Mouse (Mus musculus) embryonic facial prominence, embryonic 12.5 days (tissue): Measurements from ENCODE around the gene Rnf44. TPM values are rescaled to one million over a fixed set of nuclear protein-coding genes. Genes with fewer than 3 reads are reported as not detected.

ENCODE experiments used
- ATAC-seq: fragments of 200-750 bp; cut with Nextera tagmentation; 2 replicates; pipeline ENCODE4 v1.8.0; 2017; ENCODE audit not compliant: insufficient number of reproducible peaks, insufficient read depth, low FRiP score, low TSS enrichment
- H3K27ac ChIP-seq: fragments of 300-500 bp; sonication (generic); 2 replicates; pipeline ENCODE4 v1.5.1; 2016; ENCODE audit warnings: mild to moderate bottlenecking
- H3K27me3 ChIP-seq: fragments of 300-500 bp; sonication (generic); 2 replicates; pipeline ENCODE4 v1.6.1; 2016; ENCODE audit warnings: mild to moderate bottlenecking, moderate library complexity
- H3K36me3 ChIP-seq: fragments of 300-500 bp; sonication (generic); 2 replicates; pipeline ENCODE4 v1.6.1; 2016; ENCODE audit warnings: mild to moderate bottlenecking
- H3K4me1 ChIP-seq: fragments of 300-500 bp; sonication (generic); 2 replicates; pipeline ENCODE4 v1.6.1; 2016
- H3K4me2 ChIP-seq: fragments of 300-500 bp; sonication (generic); replicated peaks from 2 replicates; pipeline ENCODE4 v1.6.1; 2016; ENCODE audit warnings: mild to moderate bottlenecking, moderate library complexity
- H3K4me3 ChIP-seq: fragments of 300-500 bp; sonication (generic); 2 replicates; pipeline ENCODE4 v1.5.1; 2016; ENCODE audit warnings: mild to moderate bottlenecking
- H3K9ac ChIP-seq: fragments of 300-500 bp; sonication (generic); 2 replicates; pipeline ENCODE4 v1.6.1; 2016; ENCODE audit warnings: mild to moderate bottlenecking, moderate library complexity
- H3K9me3 ChIP-seq: fragments of 300-500 bp; sonication (generic); 2 replicates; pipeline ENCODE4 v1.6.1; 2016; ENCODE audit warnings: mild to moderate bottlenecking, moderate library complexity
- WGBS: fragments of 180-500 bp; shearing (Covaris S2); methylation state at CpG from one replicate; pipeline ENCODE4 v1.1.7; 2016; 5-methylcytosine and 5-hydroxymethylcytosine counted together
- polyA plus RNA-seq: library from polyadenylated mRNA; unstranded; fragments of >200 nt; fragmentation: Nextera tagmentation; extraction: Ambion mirVana; gene quantifications from 2 replicates; pipeline ENCODE4 v1.2.1, GENCODE M21; 2016

Gene Rnf44
- polyA plus RNA-seq, 1 experiment from 2014 or later: 65.3 TPM

DNA sequence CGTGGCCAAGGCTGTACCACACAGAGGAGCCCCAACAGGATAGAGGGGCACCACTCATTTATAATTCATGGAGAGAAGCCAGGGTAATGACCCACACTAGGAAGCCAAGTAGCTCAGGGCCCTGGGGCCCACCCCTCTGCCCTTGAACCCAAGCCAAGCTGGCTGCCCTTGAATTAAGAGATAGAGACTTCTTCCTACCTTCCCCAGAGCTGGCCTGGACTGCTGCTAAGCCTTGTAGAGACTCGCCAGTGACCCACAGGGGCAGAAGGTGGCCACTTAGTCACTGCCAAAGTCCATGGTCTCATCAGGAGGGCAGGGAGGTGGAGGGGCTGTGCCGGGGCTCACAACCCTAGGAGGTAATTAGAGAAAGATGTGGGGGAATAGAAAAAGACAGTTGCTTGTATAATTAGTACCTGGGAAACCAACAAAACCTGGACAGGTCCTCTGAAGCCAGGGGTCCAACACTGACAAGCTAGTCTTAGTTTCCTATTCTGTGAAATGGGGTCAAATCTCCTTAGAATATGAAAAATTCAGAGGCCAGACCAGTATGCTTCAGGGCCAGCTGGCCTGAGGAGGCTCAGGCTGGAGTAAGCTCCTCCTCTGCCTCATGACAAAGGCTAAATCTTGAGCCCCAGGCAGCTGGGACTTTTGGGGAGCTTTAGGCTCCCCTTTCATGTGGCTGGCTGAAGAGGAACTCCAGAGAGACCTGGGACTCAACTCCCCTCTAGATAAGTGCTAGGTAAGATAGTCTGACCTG is 9.4 kb downstream of the Rnf44 start:
- no peaks in the 10 kb centered on the region for H3K27me3 ChIP-seq
- ATAC-seq: no peak
- H3K9me3 ChIP-seq: no peaks in the 10 kb centered on the region
- peak overlapping the region; percentile 80; the same call in 1 of the 2 replicates for H3K4me2 ChIP-seq
- H3K9ac ChIP-seq: 0 out of 2 replicates have a peak overlapping the region, but pooled peaks have one; percentile 0
- no peak overlapping the region for H3K27ac ChIP-seq
- H3K4me3 ChIP-seq: peak overlapping the region; percentile 86; the same call in 1 of the 2 replicates
- H3K4me1 ChIP-seq: peaks cover 25% of the 10 kb centered on the region
- peaks cover 54% of the 10 kb centered on the region for H3K36me3 ChIP-seq
- WGBS: 59% methylated on average over 3 of the region's 3 CpGs

GRCm38 (mm10) chr13:54683301-54683700 is 10.4 kb downstream of the Rnf44 start:
- peaks cover 20% of the 10 kb centered on the region for H3K4me1 ChIP-seq
- H3K36me3 ChIP-seq: peaks cover 63% of the 10 kb centered on the region
- WGBS: 96% methylated on average over 3 of the region's 3 CpGs
- H3K9me3 ChIP-seq: no peaks in the 10 kb centered on the region
- no peak overlapping the region for H3K4me3 ChIP-seq
- H3K4me2 ChIP-seq: no peak overlapping the region
- H3K27ac ChIP-seq: no peak overlapping the region
- no peaks in the 10 kb centered on the region for H3K27me3 ChIP-seq
- no peak overlapping the region for H3K9ac ChIP-seq
- no peak for ATAC-seq

- H3K27ac ChIP-seq: no peak overlapping the region
- H3K4me1 ChIP-seq: peaks cover 19% of the 10 kb centered on the region
- no peaks in the 10 kb centered on the region for H3K9me3 ChIP-seq
- H3K36me3 ChIP-seq: peaks cover 64% of the 10 kb centered on the region
- ATAC-seq: no peak
- no peak overlapping the region for H3K4me2 ChIP-seq
- WGBS: 87% methylated on average over 8 of the region's 8 CpGs
- H3K4me3 ChIP-seq: no peak overlapping the region
- no peak overlapping the region for H3K9ac ChIP-seq
- H3K27me3 ChIP-seq: no peaks in the 10 kb centered on the region
Measured at GRCm38 (mm10) chr13:54681291-54681690, 12.4 kb downstream of the Rnf44 start.

GRCm38 (mm10) chr13:54680184-54680853 is 13.4 kb downstream of the Rnf44 start:
- H3K9ac ChIP-seq: no peak overlapping the region
- peaks cover 9% of the 10 kb centered on the region for H3K4me1 ChIP-seq
- H3K9me3 ChIP-seq: no peaks in the 10 kb centered on the region
- H3K36me3 ChIP-seq: peaks cover 64% of the 10 kb centered on the region
- H3K4me2 ChIP-seq: no peak overlapping the region
- 76% methylated on average over 17 of the region's 17 CpGs for WGBS
- no peak overlapping the region for H3K4me3 ChIP-seq
- no peak for ATAC-seq
- no peaks in the 10 kb centered on the region for H3K27me3 ChIP-seq
- H3K27ac ChIP-seq: no peak overlapping the region

DNA sequence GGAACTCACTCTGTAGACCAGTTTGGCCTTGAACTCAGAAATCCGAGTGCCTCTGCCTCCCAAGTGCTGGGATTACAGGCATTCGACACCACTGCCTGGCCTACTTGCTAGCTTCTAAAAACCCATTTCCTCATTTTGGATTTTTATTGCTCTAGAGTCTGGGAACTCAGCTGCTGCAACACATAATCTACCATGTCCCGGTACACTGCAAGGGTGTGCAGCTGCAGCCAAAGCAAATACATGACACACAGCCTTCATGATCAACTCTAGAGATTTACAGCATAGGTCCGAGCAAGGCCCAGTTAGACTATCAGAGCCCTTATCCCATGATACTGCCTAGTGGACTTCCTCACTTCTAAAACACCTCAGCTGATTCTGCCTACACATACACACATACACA is 15.4 kb downstream of the Rnf44 start:
- ATAC-seq: no peak
- peaks cover 48% of the 10 kb centered on the region for H3K36me3 ChIP-seq
- WGBS: 77% methylated on average over 4 of the region's 4 CpGs

DNA sequence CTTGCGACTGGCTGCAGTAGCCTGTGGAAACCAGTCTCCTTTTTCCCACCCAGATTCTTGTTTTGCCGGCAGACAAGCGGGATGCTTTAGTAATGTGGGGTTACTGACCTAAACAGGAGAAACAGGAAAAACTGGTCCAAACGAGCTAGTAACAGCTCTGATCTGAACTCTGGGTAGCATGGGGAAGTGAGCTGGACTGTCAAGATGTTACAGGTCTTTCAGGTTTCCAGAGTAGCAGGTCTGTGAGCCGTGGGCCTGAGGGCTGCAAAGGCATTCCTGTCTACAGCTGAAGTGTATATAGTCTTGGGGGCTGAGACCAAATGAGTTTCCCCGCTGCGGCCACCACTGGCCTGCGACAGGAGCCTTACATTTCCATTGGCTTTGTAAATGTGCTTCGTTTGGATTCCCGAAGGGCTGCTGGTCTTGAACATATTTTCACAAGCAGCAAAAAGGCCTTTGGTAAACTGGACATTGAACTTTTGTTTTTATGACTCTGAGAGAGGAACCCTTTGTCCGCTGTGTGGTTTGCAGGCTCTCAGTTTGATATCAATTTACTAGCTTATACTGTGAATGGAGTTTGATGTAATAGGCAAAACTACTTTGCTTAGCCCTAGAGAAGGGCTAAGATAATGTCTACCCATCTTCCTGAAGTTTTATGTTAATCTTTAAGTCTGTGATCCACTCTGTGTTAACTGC is 17.7 kb downstream of the Rnf44 start:
- no peaks in the 10 kb centered on the region for H3K9me3 ChIP-seq
- no peak for ATAC-seq
- no peak overlapping the region for H3K4me3 ChIP-seq
- H3K27ac ChIP-seq: no peak overlapping the region
- H3K27me3 ChIP-seq: no peaks in the 10 kb centered on the region
- no peak overlapping the region for H3K4me2 ChIP-seq
- no peaks in the 10 kb centered on the region for H3K4me1 ChIP-seq
- H3K9ac ChIP-seq: no peak overlapping the region
- 59% methylated on average over 11 of the region's 11 CpGs for WGBS
- H3K36me3 ChIP-seq: peaks cover 26% of the 10 kb centered on the region

More for the DNA sequence above, 15.4 kb downstream of the Rnf44 start:
- Histone ChIP-seq H3K4me3 (no peak overlapping the region), H3K9me3 (no peaks in the 10 kb centered on the region), H3K9ac (no peak overlapping the region), H3K27ac (no peak overlapping the region), H3K27me3 (no peaks in the 10 kb centered on the region), H3K4me1 (no peaks in the 10 kb centered on the region), H3K4me2 (no peak overlapping the region)

DNA sequence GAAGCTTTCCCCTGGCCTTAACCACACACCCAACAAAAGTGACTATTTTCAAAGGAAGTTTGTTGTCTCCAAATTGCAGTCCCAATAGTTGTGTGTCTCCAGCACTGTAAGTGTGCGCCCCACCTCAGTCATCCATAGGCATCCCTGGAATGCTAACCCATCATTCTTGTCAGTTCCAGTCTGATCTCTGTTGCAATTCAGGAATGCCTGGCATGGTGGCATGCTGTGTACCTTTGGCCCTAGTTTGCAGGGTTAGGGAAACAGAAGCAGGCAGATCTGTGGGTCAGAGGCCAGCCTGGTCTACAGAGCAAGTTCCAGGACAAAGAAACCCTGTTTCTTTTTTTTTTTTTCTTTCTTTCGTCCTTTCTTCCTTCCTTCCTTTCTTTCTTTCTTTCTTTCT is 23.2 kb downstream of the Rnf44 start:
- H3K27ac ChIP-seq: no peak overlapping the region
- peaks cover 6% of the 10 kb centered on the region; the same call in 1 of the 2 replicates for H3K36me3 ChIP-seq
- H3K4me1 ChIP-seq: no peaks in the 10 kb centered on the region
- no peak overlapping the region for H3K4me3 ChIP-seq
- H3K27me3 ChIP-seq: no peaks in the 10 kb centered on the region
- no peak overlapping the region for H3K9ac ChIP-seq
- 54% methylated on average over 2 of the region's 2 CpGs for WGBS
- no peaks in the 10 kb centered on the region for H3K9me3 ChIP-seq
- ATAC-seq: no peak
- H3K4me2 ChIP-seq: no peak overlapping the region

DNA sequence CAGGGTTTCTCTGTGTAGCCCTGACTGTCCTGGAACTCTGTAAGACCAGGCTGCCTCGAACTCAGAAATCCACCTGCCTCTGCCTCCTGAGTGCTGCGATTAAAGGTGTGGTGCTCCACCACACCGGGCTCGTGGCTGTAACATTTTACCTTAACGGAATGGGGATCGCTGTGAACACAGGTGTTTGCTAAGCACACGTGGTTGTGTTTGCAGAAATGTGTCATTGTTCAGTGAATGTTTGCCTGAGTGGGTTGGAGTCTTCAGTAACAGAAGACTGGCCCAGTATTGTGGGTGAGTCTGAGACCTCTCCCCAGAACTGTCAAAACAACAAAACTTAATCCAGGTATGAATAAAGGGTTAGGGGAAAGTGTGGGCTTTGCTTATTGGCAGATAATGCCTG is 28.6 kb downstream of the Rnf44 start:
- no peak for ATAC-seq
- Histone ChIP-seq H3K27ac (no peak overlapping the region), H3K27me3 (no peaks in the 10 kb centered on the region), H3K36me3 (peaks cover 38% of the 10 kb centered on the region), H3K4me1 (no peaks in the 10 kb centered on the region), H3K4me3 (no peak overlapping the region), H3K9me3 (no peaks in the 10 kb centered on the region), H3K9ac (no peak overlapping the region), H3K4me2 (no peak overlapping the region)
- 94% methylated on average over 7 of the region's 7 CpGs for WGBS

GRCm38 (mm10) chr13:54664509-54664908 is 29.2 kb downstream of the Rnf44 start:
- Histone ChIP-seq H3K27ac (no peak overlapping the region), H3K4me3 (no peak overlapping the region), H3K4me2 (no peak overlapping the region), H3K36me3 (peaks cover 42% of the 10 kb centered on the region), H3K9ac (no peak overlapping the region), H3K27me3 (no peaks in the 10 kb centered on the region), H3K4me1 (no peaks in the 10 kb centered on the region), H3K9me3 (no peaks in the 10 kb centered on the region)
- WGBS: 89% methylated on average over 1 of the region's 1 CpGs
- ATAC-seq: no peak

DNA sequence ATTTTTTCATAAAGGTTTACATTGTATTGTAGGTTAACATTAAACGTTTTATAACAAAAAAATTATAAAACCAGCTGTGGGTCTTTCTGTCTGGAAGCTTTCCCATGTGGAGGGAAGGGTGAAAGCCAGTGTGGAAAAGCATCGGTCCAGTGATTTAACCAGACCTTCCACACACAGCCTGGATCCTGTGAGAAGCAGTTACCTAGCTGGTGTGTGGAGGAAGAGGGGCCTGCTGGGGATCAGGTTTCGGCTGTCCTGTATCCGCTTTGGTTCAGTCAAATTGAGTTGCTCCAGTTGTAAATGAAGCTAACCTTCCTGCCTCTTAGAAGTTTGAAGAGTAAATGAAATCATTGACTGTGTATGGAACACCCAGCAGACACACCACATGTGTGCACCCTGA is 29.7 kb downstream of the Rnf44 start:
- no peaks in the 10 kb centered on the region for H3K27me3 ChIP-seq
- no peak overlapping the region for H3K27ac ChIP-seq
- no peak for ATAC-seq
- no peak overlapping the region for H3K4me3 ChIP-seq
- 68% methylated on average over 4 of the region's 4 CpGs for WGBS
- H3K4me2 ChIP-seq: no peak overlapping the region
- H3K9ac ChIP-seq: no peak overlapping the region
- peaks cover 44% of the 10 kb centered on the region for H3K36me3 ChIP-seq
- no peaks in the 10 kb centered on the region for H3K4me1 ChIP-seq
- H3K9me3 ChIP-seq: no peaks in the 10 kb centered on the region

DNA sequence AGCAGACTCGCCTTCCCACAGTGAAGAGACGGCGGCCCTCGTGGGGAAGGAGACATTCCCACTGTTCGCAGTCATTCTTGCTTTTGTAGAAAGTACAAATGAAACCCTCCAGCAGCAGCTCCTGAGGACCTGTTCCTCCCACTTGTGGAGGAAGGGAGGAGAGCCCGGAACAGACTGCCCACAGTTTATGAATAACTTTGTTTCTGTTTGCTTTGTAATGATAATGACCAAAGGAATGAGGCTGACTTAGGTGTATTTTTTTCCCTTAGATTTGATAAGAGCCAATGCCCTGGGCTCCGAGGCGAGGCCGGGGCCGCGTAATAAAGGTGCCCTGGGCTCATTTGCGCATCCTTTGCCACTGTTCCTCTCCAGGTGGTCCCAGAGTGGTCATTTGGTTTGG is 32.3 kb downstream of the Rnf44 start:
- Histone ChIP-seq H3K4me2 (no peak overlapping the region), H3K4me3 (no peak overlapping the region), H3K27me3 (no peaks in the 10 kb centered on the region), H3K4me1 (no peaks in the 10 kb centered on the region), H3K9me3 (no peaks in the 10 kb centered on the region), H3K27ac (no peak overlapping the region), H3K9ac (no peak overlapping the region), H3K36me3 (peaks cover 63% of the 10 kb centered on the region)
- 83% methylated on average over 12 of the region's 12 CpGs for WGBS
- no peak for ATAC-seq

- peaks cover 68% of the 10 kb centered on the region for H3K36me3 ChIP-seq
- no peak overlapping the region for H3K9ac ChIP-seq
- H3K27me3 ChIP-seq: no peaks in the 10 kb centered on the region
- H3K9me3 ChIP-seq: no peaks in the 10 kb centered on the region
- no peak overlapping the region for H3K4me2 ChIP-seq
- 48% methylated on average over 5 of the region's 5 CpGs for WGBS
- H3K4me1 ChIP-seq: no peaks in the 10 kb centered on the region
- no peak for ATAC-seq
- no peak overlapping the region for H3K27ac ChIP-seq
- H3K4me3 ChIP-seq: no peak overlapping the region
Measured at GRCm38 (mm10) chr13:54660877-54661276, 32.8 kb downstream of the Rnf44 start.
